Mouse (Mus musculus): Measurements from ENCODE around the gene Hist1h4i. TPM values are rescaled to one million over a fixed set of nuclear protein-coding genes. Genes with fewer than 3 reads are reported as not detected.

The Hist1h4i gene
- polyA plus RNA-seq, 1 experiment from 2014 or later = 34.1 TPM

- under 1% methylated on average over 21 of the region's 21 CpGs for WGBS
- Histone ChIP-seq H3K4me2 (peak overlapping the region; percentile 51), H3K4me1 (replicated peaks) (peaks cover 16% of the 10 kb centered on the region; the same call in 1 of the 2 replicates), H3K9me3 (no peaks in the 10 kb centered on the region; the same call in 1 of the 2 replicates), H3K27me3 (peaks cover 65% of the 10 kb centered on the region), H3K36me3 (no peaks in the 10 kb centered on the region), H3K4me3 (replicated peaks) (peak overlapping the region; percentile 33), H3K9ac (replicated peaks) (no peak overlapping the region; the same call in 1 of the 2 replicates), H3K27ac (no peak overlapping the region)
- ATAC-seq (ENCODE audit: insufficient number of reproducible peaks, insufficient read depth, low FRiP score, low TSS enrichment, low read depth) = no peak
Observed at GRCm38 (mm10) chr13:21995331-21995914, 45.7 kb downstream of the Hist1h4i start.

GRCm38 (mm10) chr13:21994896-21995295, 46.3 kb downstream of the Hist1h4i start:
- Histone ChIP-seq H3K4me1 (replicated peaks) (peaks cover 16% of the 10 kb centered on the region; the same call in 1 of the 2 replicates), H3K4me3 (replicated peaks) (peak overlapping the region; percentile 33), H3K36me3 (no peaks in the 10 kb centered on the region), H3K9me3 (no peaks in the 10 kb centered on the region; the same call in 1 of the 2 replicates), H3K9ac (replicated peaks) (no peak overlapping the region), H3K4me2 (peak overlapping the region; percentile 51), H3K27ac (no peak overlapping the region), H3K27me3 (peaks cover 59% of the 10 kb centered on the region)
- 6% methylated on average over 8 of the region's 8 CpGs for WGBS
- ATAC-seq (ENCODE audit: insufficient number of reproducible peaks, insufficient read depth, low FRiP score, low TSS enrichment, low read depth) = no peak

- Histone ChIP-seq H3K4me2 (peak overlapping the region; percentile 15; the same call in 1 of the 2 replicates), H3K4me3 (replicated peaks) (no peak overlapping the region)
- under 1% methylated on average over 22 of the region's 22 CpGs for WGBS
Observed at GRCm38 (mm10) chr13:21993957-21994738, 47.0 kb downstream of the Hist1h4i start.

GRCm38 (mm10) chr13:21992550-21992949, 48.6 kb downstream of the Hist1h4i start:
- no peak overlapping the region for H3K27ac ChIP-seq
- H3K4me3 ChIP-seq (replicated peaks) = no peak overlapping the region
- WGBS = 82% methylated on average over 5 of the region's 5 CpGs
- ATAC-seq (ENCODE audit: insufficient number of reproducible peaks, insufficient read depth, low FRiP score, low TSS enrichment, low read depth) = no peak
- H3K4me2 ChIP-seq = no peak overlapping the region
- H3K27me3 ChIP-seq = peaks cover 37% of the 10 kb centered on the region
- no peaks in the 10 kb centered on the region for H3K36me3 ChIP-seq
- peaks cover 16% of the 10 kb centered on the region; the same call in 1 of the 2 replicates for H3K4me1 ChIP-seq (replicated peaks)
- H3K9me3 ChIP-seq = no peaks in the 10 kb centered on the region; the same call in 1 of the 2 replicates
- H3K9ac ChIP-seq (replicated peaks) = no peak overlapping the region

More at GRCm38 (mm10) chr13:21993957-21994738, 47.0 kb downstream of the Hist1h4i start:
- H3K27ac ChIP-seq = no peak overlapping the region
- no peaks in the 10 kb centered on the region for H3K36me3 ChIP-seq
- peaks cover 16% of the 10 kb centered on the region; the same call in 1 of the 2 replicates for H3K4me1 ChIP-seq (replicated peaks)
- no peak overlapping the region for H3K9ac ChIP-seq (replicated peaks)
- no peak for ATAC-seq (ENCODE audit: insufficient number of reproducible peaks, insufficient read depth, low FRiP score, low TSS enrichment, low read depth)
- H3K9me3 ChIP-seq = no peaks in the 10 kb centered on the region; the same call in 1 of the 2 replicates
- peaks cover 53% of the 10 kb centered on the region for H3K27me3 ChIP-seq

Small RNA genes within 50 kb of the gene (microRNA-seq; reads per million reads assigned to microRNA genes)
- not detected for gene Gm26300
- gene Gm44390 = 0.70 reads per million
- not detected for gene Gm44486

Other genes starting within 250 kb of the Hist1h4i start
- 36.6 and 45.0 TPM in 2 replicates for gene Hist1h2bq, start 231.2 kb downstream of the Hist1h4i start, polyA plus RNA-seq (2016; fragmentation: Nextera tagmentation; extraction: Ambion mirVana)
- gene Hist1h2ao, start 230.9 kb downstream of the Hist1h4i start, polyA plus RNA-seq (2016; fragmentation: Nextera tagmentation; extraction: Ambion mirVana) = not detected in 2 replicates
- not detected in 2 replicates for gene Hist1h4m, start 229.6 kb downstream of the Hist1h4i start, polyA plus RNA-seq (2016; fragmentation: Nextera tagmentation; extraction: Ambion mirVana)
- gene Hist1h4n, start 209.2 kb downstream of the Hist1h4i start, polyA plus RNA-seq (2016; fragmentation: Nextera tagmentation; extraction: Ambion mirVana) = 21.2 and 21.3 TPM in 2 replicates
- 6,267 and 7,120 TPM in 2 replicates for gene Hist1h2ap, start 207.9 kb downstream of the Hist1h4i start, polyA plus RNA-seq (2016; fragmentation: Nextera tagmentation; extraction: Ambion mirVana)
- 38.6 and 46.0 TPM in 2 replicates for gene Hist1h2br, start 207.6 kb downstream of the Hist1h4i start, polyA plus RNA-seq (2016; fragmentation: Nextera tagmentation; extraction: Ambion mirVana)
- 23.2 and 25.2 TPM in 2 replicates for gene Zfp184, start 96.3 kb downstream of the Hist1h4i start, polyA plus RNA-seq (2016; fragmentation: Nextera tagmentation; extraction: Ambion mirVana)
- gene Pom121l2, start 60.2 kb downstream of the Hist1h4i start, polyA plus RNA-seq (2016; fragmentation: Nextera tagmentation; extraction: Ambion mirVana) = 0.30 and 0.32 TPM in 2 replicates
- gene Prss16, start 31.6 kb downstream of the Hist1h4i start, polyA plus RNA-seq (2016; fragmentation: Nextera tagmentation; extraction: Ambion mirVana) = 1.2 TPM in 2 replicates
- gene Hist1h2ah, start 5.8 kb downstream of the Hist1h4i start, polyA plus RNA-seq (2016; fragmentation: Nextera tagmentation; extraction: Ambion mirVana) = 24.8 and 50.4 TPM in 2 replicates
- 21.0 and 25.9 TPM in 2 replicates for gene Hist1h2bk, start 5.5 kb downstream of the Hist1h4i start, polyA plus RNA-seq (2016; fragmentation: Nextera tagmentation; extraction: Ambion mirVana)
- 119 and 120 TPM in 2 replicates for gene Hist1h2ag, start 1.6 kb upstream of the Hist1h4i start, polyA plus RNA-seq (2016; fragmentation: Nextera tagmentation; extraction: Ambion mirVana)
- 26.1 and 28.8 TPM in 2 replicates for gene Hist1h2bj, start 1.9 kb upstream of the Hist1h4i start, polyA plus RNA-seq (2016; fragmentation: Nextera tagmentation; extraction: Ambion mirVana)
- not detected in 2 replicates for gene Vmn1r188, start 43.1 kb upstream of the Hist1h4i start, polyA plus RNA-seq (2016; fragmentation: Nextera tagmentation; extraction: Ambion mirVana)
- gene Vmn1r189, start 64.5 kb upstream of the Hist1h4i start, polyA plus RNA-seq (2016; fragmentation: Nextera tagmentation; extraction: Ambion mirVana) = not detected in 2 replicates
- gene Vmn1r191, start 142.6 kb upstream of the Hist1h4i start, polyA plus RNA-seq (2016; fragmentation: Nextera tagmentation; extraction: Ambion mirVana) = not detected in 2 replicates
- not detected in 2 replicates for gene Vmn1r192, start 149.8 kb upstream of the Hist1h4i start, polyA plus RNA-seq (2016; fragmentation: Nextera tagmentation; extraction: Ambion mirVana)
- not detected in 2 replicates for gene Vmn1r193, start 181.8 kb upstream of the Hist1h4i start, polyA plus RNA-seq (2016; fragmentation: Nextera tagmentation; extraction: Ambion mirVana)
- not detected in 2 replicates for gene Vmn1r194, start 202.9 kb upstream of the Hist1h4i start, polyA plus RNA-seq (2016; fragmentation: Nextera tagmentation; extraction: Ambion mirVana)
- not detected in 2 replicates for gene Vmn1r195, start 229.2 kb upstream of the Hist1h4i start, polyA plus RNA-seq (2016; fragmentation: Nextera tagmentation; extraction: Ambion mirVana)
- gene Vmn1r196, start 248.6 kb upstream of the Hist1h4i start, polyA plus RNA-seq (2016; fragmentation: Nextera tagmentation; extraction: Ambion mirVana) = not detected in 2 replicates

All from limb, embryonic 12.5 days (tissue).